In genomic region chr8:116315410-116315809, GRCm38 (mm10) we compare ENCODE assay signal across 13 mouse cellular contexts.
"Had no signal": no experiment of that assay in that cellular context is flagged by ENCODE, and none has a peak within 500 bp of the region (broad histone marks: within the 10 kb centered on the region; RNA-seq: fewer than 3 reads in every experiment).

No protein-coding gene starts in this region.

- H3K27me3 ChIP-seq: limb, embryonic 15.5 days; liver, embryonic 12.5 days; lung, embryonic 15.5 days; midbrain, embryonic 15.5 days; neural tube, embryonic 13.5 days had no signal

- H3K36me3 ChIP-seq: limb, embryonic 15.5 days; liver, embryonic 12.5 days; lung, embryonic 15.5 days; midbrain, embryonic 15.5 days; neural tube, embryonic 13.5 days had no signal

- H3K9me3 ChIP-seq: limb, embryonic 15.5 days; liver, embryonic 12.5 days; lung, embryonic 15.5 days; midbrain, embryonic 15.5 days; neural tube, embryonic 13.5 days had no signal

- ATAC-seq: liver, embryonic 12.5 days; midbrain, embryonic 15.5 days had no signal

- H3K4me1 ChIP-seq: limb, embryonic 15.5 days; liver, embryonic 12.5 days; lung, embryonic 15.5 days had no signal

- H3K27ac ChIP-seq: kidney, postnatal 0 days; limb, embryonic 15.5 days; liver, embryonic 12.5 days; lung, embryonic 15.5 days; midbrain, embryonic 15.5 days; neural tube, embryonic 13.5 days; stomach, postnatal 0 days had no signal

- H3K4me2 ChIP-seq: limb, embryonic 15.5 days; liver, embryonic 12.5 days; lung, embryonic 15.5 days; midbrain, embryonic 15.5 days; neural tube, embryonic 13.5 days had no signal

- DNase-seq: kidney, adult 9 months; kidney, postnatal 36 days; layer of hippocampus, adult 9-11 months; layer of hippocampus, postnatal 36 days; right cerebral cortex, adult 18-20 months; thymus, postnatal 4 days had no signal

- H3K9ac ChIP-seq: limb, embryonic 15.5 days; liver, embryonic 12.5 days; lung, embryonic 15.5 days; midbrain, embryonic 15.5 days; neural tube, embryonic 13.5 days had no signal

- H3K4me3 ChIP-seq: limb, embryonic 15.5 days; liver, embryonic 12.5 days; lung, embryonic 15.5 days; midbrain, embryonic 15.5 days; neural tube, embryonic 13.5 days had no signal
